Mouse (Mus musculus): ENCODE measurements around the gene Ccno.

DNA sequence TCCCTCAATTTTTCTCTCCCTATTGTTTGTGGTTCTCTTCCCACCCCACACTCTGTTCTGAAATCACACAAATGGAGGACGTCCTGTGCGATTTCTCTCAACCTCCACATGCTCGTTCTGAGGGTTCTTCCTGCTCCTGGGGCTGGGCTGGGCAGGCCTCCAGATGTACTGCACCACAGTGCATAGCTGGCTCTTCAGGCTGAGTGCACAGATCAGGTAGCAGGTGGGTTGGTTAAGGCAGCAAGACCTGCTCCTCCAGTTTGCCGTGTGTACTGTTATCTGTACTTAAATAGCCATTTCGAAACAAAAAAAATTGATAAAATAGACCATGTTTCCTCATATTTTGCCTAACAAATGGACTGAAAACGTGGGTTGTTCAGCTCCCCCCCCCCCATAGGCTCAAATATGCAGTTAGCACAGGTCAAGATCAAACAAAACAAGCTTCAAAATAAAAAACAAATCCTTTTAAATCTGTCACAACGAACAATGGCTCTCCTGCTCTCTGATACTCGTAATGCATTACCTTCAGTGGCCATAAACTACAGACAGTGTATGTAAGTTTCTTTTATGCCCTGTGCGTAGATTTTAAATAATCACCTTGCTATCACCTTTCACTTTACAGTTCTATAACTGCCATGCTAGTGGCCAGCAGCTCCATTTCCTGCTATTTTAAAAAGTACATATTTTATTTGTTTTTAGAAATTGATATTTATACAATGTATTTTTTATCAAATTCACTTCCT is 13.1 kb downstream of the Ccno start:
- TF ChIP-seq ZC3H11A (IDR thresholded peaks at IDR 0.05; ENCODE audit: borderline replicate concordance, low read depth, low read length) (no peak), ZNF384 (IDR thresholded peaks at IDR 0.05; ENCODE audit: low read depth, low read length) (no peak), CHD2 (IDR thresholded peaks at IDR 0.05; ENCODE audit: low read depth, low read length) (no peak), HCFC1 (IDR thresholded peaks at IDR 0.05; ENCODE audit: borderline replicate concordance, insufficient read depth, low read length) (no peak)

Measured in ES-E14 (cell line).